Mouse (Mus musculus): ENCODE results near the gene A830031A19Rik.

The A830031A19Rik gene

GRCm38 (mm10) chr11:24000675-24001074 lies 74.2 kb downstream of the A830031A19Rik start:
- no peak for DNase-seq
